Mouse (Mus musculus) intestine, embryonic 14.5 days (tissue): ENCODE data around the gene Bpifc. TPM values are rescaled to one million over a fixed set of nuclear protein-coding genes. Genes with fewer than 3 reads are reported as not detected.
A peak's percentile ranks its signal among the peaks of the same experiment; 100 is the strongest.

Source experiments
- ATAC-seq: fragments of 200-750 bp; cut with Nextera tagmentation; replicated peaks from 2 replicates; pipeline ENCODE4 v1.8.0; 2017; ENCODE audit warnings: low read depth, moderate number of reproducible peaks, moderate TSS enrichment, moderate library complexity; ENCODE audit not compliant: low FRiP score, low TSS enrichment
- DNase-seq: peaks from one replicate; pipeline ENCODE4 v3.0.0-alpha.2; 2018; ENCODE audit warnings: low spot score
- H3K27ac ChIP-seq: fragments of 300-500 bp; sonication (generic); 2 replicates; pipeline ENCODE4 v1.5.1; 2014; ENCODE audit warnings: low read depth, mild to moderate bottlenecking, control low read depth
- H3K27me3 ChIP-seq: fragments of 300-500 bp; sonication (generic); replicated peaks from 2 replicates; pipeline ENCODE4 v1.6.1; 2014; ENCODE audit warnings: low read length, control low read depth; ENCODE audit not compliant: control insufficient read depth, insufficient read depth
- H3K36me3 ChIP-seq: fragments of 300-500 bp; sonication (generic); 2 replicates; pipeline ENCODE4 v1.6.1; 2014; ENCODE audit warnings: low read length, control low read depth; ENCODE audit not compliant: control insufficient read depth, insufficient read depth
- H3K4me1 ChIP-seq: fragments of 300-500 bp; sonication (generic); replicated peaks from 2 replicates; pipeline ENCODE4 v1.6.1; 2014; ENCODE audit warnings: low read length, control low read depth, mixed read lengths; ENCODE audit not compliant: control insufficient read depth, insufficient read depth
- H3K4me2 ChIP-seq: fragments of 300-500 bp; sonication (generic); 2 replicates; pipeline ENCODE4 v1.6.1; 2014; ENCODE audit warnings: low read length
- H3K4me3 ChIP-seq: fragments of 300-500 bp; sonication (generic); 2 replicates; pipeline ENCODE4 v1.5.1; 2014; ENCODE audit warnings: low read depth, low read length, control low read depth, mixed read lengths
- H3K9ac ChIP-seq: fragments of 300-500 bp; sonication (generic); 2 replicates; pipeline ENCODE4 v1.6.1; 2014; ENCODE audit warnings: mild to moderate bottlenecking, low read length
- H3K9me3 ChIP-seq: fragments of 300-500 bp; sonication (generic); 2 replicates; pipeline ENCODE4 v1.6.1; 2016; ENCODE audit warnings: low read length, control low read depth; ENCODE audit not compliant: control insufficient read depth
- WGBS: fragments of 180-500 bp; shearing (Covaris S2); extraction: QIAGEN DNeasy Blood & Tissue Kit; methylation state at CpG from one replicate; pipeline ENCODE4 v1.1.7; 2014; 5-methylcytosine and 5-hydroxymethylcytosine counted together
- polyA plus RNA-seq: library from polyadenylated mRNA; unstranded; fragments of >200 nt; fragmentation: Nextera tagmentation; extraction: Ambion mirVana; gene quantifications from 2 replicates; pipeline ENCODE4 v1.2.1, GENCODE M21; 2014

Gene Bpifc
- polyA plus RNA-seq, 1 experiment from 2014 or later = 0.07 TPM

GRCm38 (mm10) chr10:85956871-85957419, 54.8 kb downstream of the Bpifc start:
- Histone ChIP-seq H3K36me3 (peaks cover 36% of the 10 kb centered on the region), H3K27ac (peak overlapping the region; percentile 77), H3K27me3 (no peaks in the 10 kb centered on the region), H3K4me3 (peak overlapping the region; percentile 99), H3K9ac (peak overlapping the region; percentile 95), H3K4me2 (peak overlapping the region; percentile 84), H3K4me1 (no peaks in the 10 kb centered on the region; the same call in 1 of the 2 replicates), H3K9me3 (no peaks in the 10 kb centered on the region)
- ATAC-seq (0 out of 2 replicates have a peak, but pooled peaks have one; percentile 24), DNase-seq (peak; percentile 62)
- 3% methylated on average over 20 of the region's 20 CpGs for WGBS

GRCm38 (mm10) chr10:85954429-85954828, 57.3 kb downstream of the Bpifc start:
- Histone ChIP-seq H3K4me1 (no peaks in the 10 kb centered on the region; the same call in 1 of the 2 replicates), H3K9ac (no peak overlapping the region), H3K4me2 (no peak overlapping the region), H3K9me3 (no peaks in the 10 kb centered on the region), H3K4me3 (no peak overlapping the region), H3K27ac (no peak overlapping the region), H3K27me3 (no peaks in the 10 kb centered on the region), H3K36me3 (peaks cover 61% of the 10 kb centered on the region)
- WGBS = 88% methylated on average over 2 of the region's 2 CpGs
- DNase-seq = no peak
- no peak for ATAC-seq

DNA sequence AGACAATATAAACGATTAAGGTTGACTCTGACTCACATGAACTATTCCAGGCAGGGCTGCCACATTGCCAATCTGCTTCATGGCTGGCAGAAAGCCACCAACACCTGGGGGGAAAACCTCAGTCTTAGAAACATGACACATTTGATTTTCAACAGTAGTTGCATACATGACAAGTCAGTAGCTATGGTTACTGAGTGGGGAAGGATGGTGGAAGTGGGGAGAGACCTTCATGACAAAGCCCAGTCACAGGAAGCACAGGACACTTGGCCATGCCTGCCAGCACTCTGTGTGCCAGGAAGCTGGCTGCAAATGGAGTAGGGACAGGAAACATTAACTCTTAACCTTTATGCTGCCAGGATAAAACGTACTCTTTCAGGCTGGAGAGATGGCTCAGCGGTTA, 58.3 kb downstream of the Bpifc start:
- Histone ChIP-seq H3K9me3 (no peaks in the 10 kb centered on the region), H3K4me2 (no peak overlapping the region), H3K9ac (no peak overlapping the region), H3K4me1 (no peaks in the 10 kb centered on the region; the same call in 1 of the 2 replicates), H3K4me3 (no peak overlapping the region), H3K27ac (no peak overlapping the region), H3K27me3 (no peaks in the 10 kb centered on the region), H3K36me3 (peaks cover 72% of the 10 kb centered on the region)
- no peak for ATAC-seq
- no peak for DNase-seq
- WGBS = 79% methylated on average over 3 of the region's 3 CpGs

- Histone ChIP-seq H3K9me3 (no peaks in the 10 kb centered on the region), H3K27ac (no peak overlapping the region), H3K4me3 (no peak overlapping the region), H3K4me2 (no peak overlapping the region), H3K27me3 (no peaks in the 10 kb centered on the region), H3K4me1 (no peaks in the 10 kb centered on the region; the same call in 1 of the 2 replicates), H3K36me3 (peaks cover 87% of the 10 kb centered on the region), H3K9ac (no peak overlapping the region)
- DNase-seq = no peak
- no peak for ATAC-seq
- 88% methylated on average over 6 of the region's 6 CpGs for WGBS
These were observed 59.8 kb downstream of the Bpifc start for GRCm38 (mm10) chr10:85951765-85952443.

DNA sequence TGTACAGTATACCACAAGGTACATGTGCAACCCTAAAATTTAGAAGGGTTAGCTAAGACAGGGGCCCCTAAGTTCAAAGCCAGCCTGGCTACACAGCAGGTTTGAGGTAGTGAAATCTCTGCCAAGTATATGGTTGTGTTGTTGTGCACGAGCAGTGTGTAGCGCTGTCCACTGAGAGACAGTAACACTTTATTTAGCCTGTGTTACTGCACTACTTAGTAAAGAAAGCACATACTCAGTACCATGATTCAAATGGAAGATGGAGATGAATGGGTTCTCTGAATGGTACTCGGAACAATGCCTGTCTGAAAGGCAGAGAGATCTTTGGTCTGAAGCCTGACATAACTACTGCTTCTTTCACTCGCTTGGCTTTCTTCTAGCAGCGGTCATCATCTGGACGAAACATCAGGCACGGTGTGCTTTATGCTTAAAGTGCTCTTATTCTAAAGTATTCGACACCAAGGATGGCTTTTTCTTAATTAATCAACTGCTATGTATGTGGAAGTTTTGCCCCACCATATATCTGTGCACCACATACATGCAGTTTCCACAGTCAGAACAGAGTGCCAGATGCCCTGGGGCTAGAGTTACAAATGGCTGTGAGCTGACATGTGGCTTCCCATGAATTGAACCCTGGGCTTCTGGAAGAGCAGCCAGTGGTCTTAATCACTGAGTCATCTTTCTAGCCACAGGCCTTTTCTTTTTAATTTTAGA, 63.1 kb downstream of the Bpifc start:
- Histone ChIP-seq H3K36me3 (peaks cover 99% of the 10 kb centered on the region), H3K27me3 (no peaks in the 10 kb centered on the region), H3K9ac (no peak overlapping the region), H3K4me2 (no peak overlapping the region), H3K9me3 (no peaks in the 10 kb centered on the region), H3K4me3 (no peak overlapping the region), H3K27ac (no peak overlapping the region), H3K4me1 (no peaks in the 10 kb centered on the region)
- DNase-seq (no peak), ATAC-seq (no peak)
- WGBS = 96% methylated on average over 8 of the region's 8 CpGs

- H3K36me3 ChIP-seq = peaks cover 52% of the 10 kb centered on the region
- no peak overlapping the region for H3K27ac ChIP-seq
- DNase-seq = no peak
- ATAC-seq = no peak
- 89% methylated on average over 6 of the region's 6 CpGs for WGBS
- H3K4me3 ChIP-seq = no peak overlapping the region
- H3K4me1 ChIP-seq = no peaks in the 10 kb centered on the region
- no peaks in the 10 kb centered on the region for H3K27me3 ChIP-seq
- H3K9me3 ChIP-seq = no peaks in the 10 kb centered on the region
- no peak overlapping the region for H3K9ac ChIP-seq
- H3K4me2 ChIP-seq = no peak overlapping the region
These were observed 75.3 kb downstream of the Bpifc start for GRCm38 (mm10) chr10:85936280-85936965.

DNA sequence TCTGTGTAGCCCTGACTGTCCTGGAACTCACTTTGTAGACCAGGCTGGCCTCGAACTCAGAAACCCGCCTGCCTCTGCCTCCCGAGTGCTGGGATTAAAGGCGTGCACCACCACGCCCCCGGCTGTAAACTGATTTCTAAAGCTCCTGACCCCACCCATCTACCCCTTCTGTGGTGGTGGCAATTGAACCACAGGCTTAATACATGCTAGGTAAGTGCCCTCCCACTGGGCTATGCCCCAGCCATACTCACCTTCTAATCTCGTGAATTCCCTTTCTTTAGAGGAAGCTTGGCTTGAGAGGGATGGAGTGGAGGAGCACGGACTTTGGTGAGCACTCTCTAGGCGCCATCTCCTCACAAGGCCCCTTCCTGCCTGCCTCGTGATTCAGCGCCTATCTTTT, 81.7 kb downstream of the Bpifc start:
- no peaks in the 10 kb centered on the region for H3K9me3 ChIP-seq
- no peak overlapping the region for H3K4me2 ChIP-seq
- 0 out of 2 replicates have a peak, but pooled peaks cover 4% of the 10 kb centered on the region for H3K4me1 ChIP-seq
- no peak for ATAC-seq
- H3K9ac ChIP-seq = no peak overlapping the region
- no peak for DNase-seq
- peaks cover 24% of the 10 kb centered on the region for H3K27me3 ChIP-seq
- H3K4me3 ChIP-seq = no peak overlapping the region
- H3K27ac ChIP-seq = no peak overlapping the region
- no peaks in the 10 kb centered on the region for H3K36me3 ChIP-seq
- WGBS = 85% methylated on average over 11 of the region's 11 CpGs

- ATAC-seq (no peak), DNase-seq (no peak)
- no peak overlapping the region for H3K9ac ChIP-seq
- no peak overlapping the region for H3K27ac ChIP-seq
- H3K4me3 ChIP-seq = no peak overlapping the region
- H3K4me1 ChIP-seq = 0 out of 2 replicates have a peak, but pooled peaks cover 4% of the 10 kb centered on the region
- no peaks in the 10 kb centered on the region for H3K9me3 ChIP-seq
- H3K36me3 ChIP-seq = no peaks in the 10 kb centered on the region
- H3K27me3 ChIP-seq = peaks cover 25% of the 10 kb centered on the region
- 52% methylated on average over 11 of the region's 11 CpGs for WGBS
- H3K4me2 ChIP-seq = peak overlapping the region; percentile 85
These were observed 82.5 kb downstream of the Bpifc start for GRCm38 (mm10) chr10:85929208-85929591.
